Mouse (Mus musculus) spleen, postnatal 10 days (tissue): ENCODE data around the gene Birc7.
A peak's percentile ranks its signal among the peaks of the same experiment; 100 is the strongest.

Source experiments
- DNase-seq, 2 experiments: peaks; one replicate each; pipeline ENCODE4 v3.0.0; 2021 to 2022; ENCODE audit warnings: low spot score in 2 of 2

Birc7 gene

DNA sequence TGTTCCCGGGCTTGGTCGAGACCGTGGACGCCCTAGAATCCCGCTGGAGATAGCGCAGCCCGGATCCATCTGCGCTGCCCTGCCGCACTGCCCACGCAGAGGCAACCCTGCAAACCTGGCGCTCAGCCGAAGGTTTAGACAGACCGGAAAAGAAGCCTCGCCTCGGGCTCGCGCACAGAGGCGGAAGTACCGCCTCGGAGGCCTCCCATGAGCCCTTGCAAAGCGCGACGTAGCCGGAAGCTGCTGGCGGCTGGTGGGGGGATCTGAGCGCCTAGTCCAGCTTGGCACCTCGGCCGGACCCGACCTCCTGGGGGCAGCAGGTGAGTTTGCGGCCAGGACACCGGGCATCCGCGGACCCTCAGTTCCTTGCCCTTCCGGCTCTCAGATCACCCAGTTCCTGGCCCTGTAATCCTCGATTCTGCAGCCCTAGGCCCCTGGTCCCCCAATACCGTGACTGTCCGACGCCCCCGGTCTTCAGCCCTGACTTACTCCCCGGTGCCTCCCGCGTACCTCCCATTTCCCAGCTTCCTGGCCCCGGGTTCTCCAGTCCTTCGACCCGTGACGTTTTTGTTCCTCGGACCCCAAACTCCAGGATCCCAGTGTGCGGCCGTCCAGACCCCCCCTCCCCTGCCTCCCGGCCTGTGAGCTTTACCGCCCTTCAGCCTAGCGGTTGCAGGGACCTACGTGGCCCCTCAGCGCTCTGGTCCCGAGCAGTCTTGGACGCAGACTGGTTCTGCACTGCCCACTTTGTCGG is 38.4 kb downstream of the Birc7 start, which contains the start of gene Arfgap1:
Arfgap1 (plus strand) TSS at position 216 of the 754 bp plus-strand sequence.
- peak; percentile 79 to 90 for DNase-seq

DNA sequence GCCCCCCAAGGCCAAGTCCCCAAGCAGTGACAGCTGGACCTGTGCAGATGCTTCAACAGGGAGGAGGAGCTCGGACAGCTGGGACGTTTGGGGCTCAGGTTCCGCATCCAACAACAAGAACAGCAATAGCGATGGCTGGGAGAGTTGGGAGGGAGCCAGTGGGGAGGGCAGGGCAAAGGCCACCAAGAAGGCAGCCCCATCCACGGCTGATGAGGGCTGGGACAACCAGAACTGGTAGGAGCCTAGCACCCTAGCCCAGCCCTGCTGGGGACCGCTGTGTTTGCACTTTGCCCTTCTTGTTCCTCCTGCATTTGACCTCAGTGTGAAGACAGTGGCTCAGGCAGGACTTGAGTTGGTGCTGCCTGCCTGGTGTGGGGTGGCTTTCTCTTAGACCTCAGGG is 52.3 kb downstream of the Birc7 start:
- no peak for DNase-seq
